Mouse (Mus musculus) G1E (cell line): ENCODE data around the gene Gm5617.

Experiments
- CTCF ChIP-seq: IDR thresholded peaks from 2 replicates; pipeline ENCODE4 v1.5.1; 2012; ENCODE audit warnings: low read depth, low read length, inconsistent platforms, mixed read lengths
- GATA1 ChIP-seq: IDR thresholded peaks from 2 replicates; pipeline ENCODE4 v1.6.1; 2012; ENCODE audit warnings: borderline replicate concordance, low read length, inconsistent platforms, mixed read lengths
- GATA2 ChIP-seq: IDR thresholded peaks from 2 replicates; pipeline ENCODE4 v1.6.1; 2012; ENCODE audit warnings: low read depth, low read length, inconsistent platforms, borderline replicate concordance
- TAL1 ChIP-seq: conservative IDR thresholded peaks from 2 replicates; pipeline ENCODE4 v1.6.1; 2012; ENCODE audit warnings: low read depth, low read length, inconsistent platforms, mixed read lengths

DNA sequence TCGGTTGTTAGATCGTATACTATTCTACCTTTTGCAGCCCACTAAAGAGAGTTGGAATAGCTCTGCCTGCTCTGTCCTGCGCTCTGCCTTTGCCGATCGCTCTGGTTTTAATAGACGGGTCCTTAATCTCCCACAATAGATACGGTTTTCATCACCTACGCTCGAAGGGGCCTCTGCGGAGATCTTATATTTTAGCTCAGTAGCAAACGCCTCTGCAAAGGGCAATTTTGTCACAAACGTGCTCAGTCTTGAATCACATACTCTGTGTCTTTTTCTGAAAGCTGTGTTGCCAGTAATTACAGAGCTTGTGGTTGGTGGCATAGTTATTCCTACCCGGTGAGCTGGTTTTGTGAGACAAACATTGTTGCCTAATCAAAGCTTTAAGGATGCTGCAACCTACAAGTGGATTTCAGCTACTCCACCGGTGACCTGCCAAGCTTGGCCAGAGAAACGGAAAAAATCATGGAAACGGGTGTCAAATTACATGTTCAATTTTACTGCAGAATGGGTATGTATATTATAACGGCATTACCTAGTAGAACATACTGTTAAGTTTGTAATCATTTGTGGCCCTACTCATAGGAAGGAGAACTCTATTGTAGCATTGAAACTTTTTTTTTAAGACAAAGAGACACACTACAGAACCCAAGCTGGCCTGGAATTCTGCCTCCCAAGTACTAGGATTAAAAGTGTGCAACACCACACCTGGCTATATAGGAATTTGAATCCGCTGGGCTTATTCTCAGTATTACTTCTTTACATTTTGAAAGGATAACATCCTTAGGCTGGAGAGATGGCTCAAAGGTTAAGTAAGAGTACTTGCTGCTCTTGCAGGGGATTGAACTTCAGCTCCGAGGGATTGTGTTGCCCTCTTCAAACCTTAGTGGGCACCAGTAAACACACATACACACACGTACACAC, 13.8 kb upstream of the Gm5617 start:
- TF ChIP-seq GATA1: no peak
- no peak for TF ChIP-seq TAL1
- no peak for TF ChIP-seq CTCF
- no peak for TF ChIP-seq GATA2
